Mouse (Mus musculus) neural tube, embryonic 14.5 days (tissue): Measurements from ENCODE around the gene Coro7. TPM values are rescaled to one million over a fixed set of nuclear protein-coding genes. Genes with fewer than 3 reads are reported as not detected.
"Not testable (repeated sequence)": the region's sequence is repeated elsewhere in the genome, so short reads cannot be mapped to it uniquely, and the experiment has no call there.

Experiments
- ATAC-seq: fragments of 200-750 bp; cut with Nextera tagmentation; 2 replicates; pipeline ENCODE4 v1.8.0; 2017; ENCODE audit warnings: low read depth, mild to moderate bottlenecking, moderate TSS enrichment, moderate library complexity
- H3K27ac ChIP-seq: fragments of 300-500 bp; sonication (generic); 2 replicates; pipeline ENCODE4 v1.5.1; 2014; ENCODE audit warnings: low read depth, mild to moderate bottlenecking, control low read depth, low read length, moderate library complexity, mixed read lengths
- H3K27me3 ChIP-seq: fragments of 300-500 bp; sonication (generic); 2 replicates; pipeline ENCODE4 v1.6.1; 2014; ENCODE audit warnings: low read length; ENCODE audit not compliant: control insufficient read depth, insufficient read depth
- H3K36me3 ChIP-seq: fragments of 300-500 bp; sonication (generic); 2 replicates; pipeline ENCODE4 v1.6.1; 2014; ENCODE audit warnings: low read length, mixed read lengths; ENCODE audit not compliant: control insufficient read depth, insufficient read depth
- H3K4me1 ChIP-seq: fragments of 300-500 bp; sonication (generic); 2 replicates; pipeline ENCODE4 v1.6.1; 2014; ENCODE audit warnings: low read length; ENCODE audit not compliant: control insufficient read depth, insufficient read depth
- H3K4me2 ChIP-seq: fragments of 300-500 bp; sonication (generic); 2 replicates; pipeline ENCODE4 v1.6.1; 2014; ENCODE audit warnings: mild to moderate bottlenecking, low read depth, low read length, control low read depth
- H3K4me3 ChIP-seq: fragments of 300-500 bp; sonication (generic); 2 replicates; pipeline ENCODE4 v1.5.1; 2014; ENCODE audit warnings: low read depth, low read length, control low read depth, mixed read lengths
- H3K9ac ChIP-seq: fragments of 300-500 bp; sonication (generic); replicated peaks from 2 replicates; pipeline ENCODE4 v1.6.1; 2014; ENCODE audit warnings: low read depth, mild to moderate bottlenecking, control low read depth, low read length, mixed read lengths
- H3K9me3 ChIP-seq: fragments of 300-500 bp; sonication (generic); 2 replicates; pipeline ENCODE4 v1.6.1; 2016; ENCODE audit warnings: low read length; ENCODE audit not compliant: control insufficient read depth
- WGBS: fragments of 180-500 bp; shearing (Covaris S2); extraction: QIAGEN DNeasy Blood & Tissue Kit; methylation state at CpG from one replicate; pipeline ENCODE4 v1.1.7; 2014; 5-methylcytosine and 5-hydroxymethylcytosine counted together
- polyA plus RNA-seq: library from polyadenylated mRNA; unstranded; fragments of >200 nt; fragmentation: Nextera tagmentation; extraction: Ambion mirVana; gene quantifications from 2 replicates; pipeline ENCODE4 v1.2.1, GENCODE M21; 2014

The Coro7 gene
- polyA plus RNA-seq, 1 experiment from 2014 or later = 28.6 TPM

- H3K27ac ChIP-seq = peak within 1 kb of the TSS; percentile 70; the same call in 1 of the 2 replicates
- ATAC-seq = peak; percentile 93
- no peaks in the 10 kb centered on the region for H3K4me1 ChIP-seq
- no peaks in the 10 kb centered on the region for H3K27me3 ChIP-seq
- peak within 1 kb of the TSS; percentile 46 for H3K4me3 ChIP-seq
- peak within 1 kb of the TSS; percentile 70 for H3K4me2 ChIP-seq
- 13% methylated on average over 33 of the region's 33 CpGs for WGBS
- H3K9me3 ChIP-seq = no peaks in the 10 kb centered on the region
- H3K36me3 ChIP-seq = 0 out of 2 replicates have a peak, but pooled peaks cover 7% of the 10 kb centered on the region
- H3K9ac ChIP-seq = peak within 1 kb of the TSS; percentile 47
Measured at GRCm38 (mm10) chr16:4718753-4719518, 39.4 kb upstream of the Coro7 start, which contains the start of gene Nmral1. Gene Nmral1, minus strand, starts transcription at chr16:4719356.

GRCm38 (mm10) chr16:4717866-4718265, 38.3 kb upstream of the Coro7 start:
- H3K36me3 ChIP-seq = 0 out of 2 replicates have a peak, but pooled peaks cover 7% of the 10 kb centered on the region
- no peaks in the 10 kb centered on the region for H3K9me3 ChIP-seq
- H3K4me1 ChIP-seq = no peaks in the 10 kb centered on the region
- H3K4me2 ChIP-seq = peak overlapping the region; percentile 70
- 55% methylated on average over 3 of the region's 3 CpGs for WGBS
- no peak for ATAC-seq
- H3K27ac ChIP-seq = no peak overlapping the region
- peak overlapping the region; percentile 46; the same call in 1 of the 2 replicates for H3K4me3 ChIP-seq
- no peak overlapping the region for H3K9ac ChIP-seq
- no peaks in the 10 kb centered on the region for H3K27me3 ChIP-seq

- H3K4me2 ChIP-seq = no peak overlapping the region
- no peak overlapping the region for H3K9ac ChIP-seq
- H3K27me3 ChIP-seq = no peaks in the 10 kb centered on the region
- no peak overlapping the region for H3K27ac ChIP-seq
- no peaks in the 10 kb centered on the region for H3K9me3 ChIP-seq
- WGBS = 95% methylated on average over 17 of the region's 17 CpGs
- H3K36me3 ChIP-seq = peaks cover 7% of the 10 kb centered on the region; the same call in 1 of the 2 replicates
- H3K4me3 ChIP-seq = no peak overlapping the region
- H3K4me1 ChIP-seq = no peaks in the 10 kb centered on the region
- ATAC-seq = no peak
Measured at GRCm38 (mm10) chr16:4713861-4714710, 34.5 kb upstream of the Coro7 start.

GRCm38 (mm10) chr16:4711173-4711572, 31.6 kb upstream of the Coro7 start:
- Histone ChIP-seq H3K36me3 (peaks cover 20% of the 10 kb centered on the region), H3K4me2 (no peak overlapping the region), H3K4me1 (no peaks in the 10 kb centered on the region), H3K9ac (no peak overlapping the region), H3K4me3 (no peak overlapping the region), H3K27me3 (no peaks in the 10 kb centered on the region), H3K27ac (no peak overlapping the region), H3K9me3 (no peaks in the 10 kb centered on the region)
- ATAC-seq = no peak
- WGBS = 91% methylated on average over 4 of the region's 4 CpGs

GRCm38 (mm10) chr16:4705541-4705940, 26.0 kb upstream of the Coro7 start:
- Histone ChIP-seq H3K36me3 (peaks cover 55% of the 10 kb centered on the region), H3K9ac (no peak overlapping the region), H3K4me2 (no peak overlapping the region), H3K4me3 (no peak overlapping the region), H3K27ac (no peak overlapping the region), H3K27me3 (no peaks in the 10 kb centered on the region), H3K9me3 (no peaks in the 10 kb centered on the region), H3K4me1 (no peaks in the 10 kb centered on the region)
- 76% methylated on average over 4 of the region's 4 CpGs for WGBS
- ATAC-seq = no peak

- no peak overlapping the region for H3K27ac ChIP-seq
- whole genome bisulfite sequencing = 84% methylated on average over 1 of the region's 1 CpGs
Measured at GRCm38 (mm10) chr16:4702646-4703045, 23.1 kb upstream of the Coro7 start.

GRCm38 (mm10) chr16:4701211-4701610, 21.6 kb upstream of the Coro7 start:
- H3K4me2 ChIP-seq = no peak overlapping the region
- no peak overlapping the region for H3K9ac ChIP-seq
- no peak for ATAC-seq
- no peaks in the 10 kb centered on the region for H3K27me3 ChIP-seq
- H3K4me3 ChIP-seq = no peak overlapping the region
- H3K4me1 ChIP-seq = no peaks in the 10 kb centered on the region
- H3K27ac ChIP-seq = no peak overlapping the region
- H3K36me3 ChIP-seq = peaks cover 64% of the 10 kb centered on the region
- WGBS = 97% methylated on average over 3 of the region's 3 CpGs
- no peaks in the 10 kb centered on the region for H3K9me3 ChIP-seq

More at GRCm38 (mm10) chr16:4702646-4703045, 23.1 kb upstream of the Coro7 start:
- no peaks in the 10 kb centered on the region for H3K4me1 ChIP-seq
- ATAC-seq = no peak
- no peak overlapping the region for H3K4me2 ChIP-seq
- H3K27me3 ChIP-seq = no peaks in the 10 kb centered on the region
- no peak overlapping the region for H3K9ac ChIP-seq
- H3K36me3 ChIP-seq = peaks cover 66% of the 10 kb centered on the region
- H3K9me3 ChIP-seq = no peaks in the 10 kb centered on the region
- H3K4me3 ChIP-seq = no peak overlapping the region

GRCm38 (mm10) chr16:4689371-4689770, 9.8 kb upstream of the Coro7 start:
- Histone ChIP-seq H3K36me3 (peaks cover 51% of the 10 kb centered on the region), H3K4me1 (peaks cover 11% of the 10 kb centered on the region)
- not testable (repeated sequence) for H3K9me3 ChIP-seq, H3K9ac ChIP-seq, H3K27me3 ChIP-seq, H3K27ac ChIP-seq, ATAC-seq, H3K4me2 ChIP-seq, H3K4me3 ChIP-seq
- 97% methylated on average over 4 of the region's 4 CpGs for WGBS

GRCm38 (mm10) chr16:4684457-4684791, 4.8 kb upstream of the Coro7 start:
- WGBS = 3% methylated on average over 9 of the region's 9 CpGs
- peak overlapping the region; percentile 56 for H3K4me2 ChIP-seq
- peak overlapping the region; percentile 69 for H3K9ac ChIP-seq
- H3K4me1 ChIP-seq = peaks cover 14% of the 10 kb centered on the region
- no peaks in the 10 kb centered on the region for H3K9me3 ChIP-seq
- H3K27ac ChIP-seq = no peak overlapping the region
- peaks cover 21% of the 10 kb centered on the region for H3K36me3 ChIP-seq
- peak overlapping the region; percentile 73 for H3K4me3 ChIP-seq
- peak; percentile 10; the same call in 1 of the 2 replicates for ATAC-seq
- no peaks in the 10 kb centered on the region for H3K27me3 ChIP-seq
